ENCODE assay signal across 9 mouse cellular contexts in genomic region chr17:15208808-15209173, GRCm38 (mm10).
DNase-seq lines count a peak whose midpoint lies in the region; ATAC-seq and TF ChIP-seq lines count a peak whose summit lies in the region.
"Had no signal": no experiment of that assay in that cellular context is flagged by ENCODE, and none has a peak within 500 bp of the region (broad histone marks: within the 10 kb centered on the region; RNA-seq: fewer than 3 reads in every experiment).

No protein-coding gene starts in this region.

- no peak for DNase-seq in heart, postnatal 10 days
- no peak for DNase-seq in liver, embryonic 13.5 days
- DNase-seq in adrenal gland, adult 8-10 months: no peak
- DNase-seq in frontal cortex, postnatal 25 days (ENCODE audit: low spot score in 2 of 2): no peak
- DNase-seq in adrenal gland, adult 18-20 months (ENCODE audit: low spot score in 2 of 2): no peak

- H3K4me2 ChIP-seq in heart, embryonic 14.5 days (ENCODE audit: low read length): peak overlapping the region; percentile 55
- peak overlapping the region; percentile 63 for H3K4me2 ChIP-seq in forebrain, embryonic 15.5 days (replicated peaks)
- H3K4me2 ChIP-seq in liver, embryonic 13.5 days: peak overlapping the region; percentile 56

- H3K9ac ChIP-seq in heart, embryonic 14.5 days (ENCODE audit: low read length): no peak overlapping the region
- H3K9ac ChIP-seq in ES-Bruce4 (ENCODE audit: low read depth, poor library complexity, severe bottlenecking): 0 out of 2 replicates have a peak overlapping the region, but pooled peaks have one; percentile 20
- H3K9ac ChIP-seq in forebrain, embryonic 15.5 days (replicated peaks): peak overlapping the region; percentile 47
- no peak overlapping the region for H3K9ac ChIP-seq in liver, embryonic 13.5 days

- no peak for ATAC-seq in heart, embryonic 14.5 days (ENCODE audit: insufficient number of reproducible peaks, insufficient read depth, low FRiP score, low read depth)
- ATAC-seq in forebrain, embryonic 15.5 days (replicated peaks): peak; percentile 36
- ATAC-seq in liver, embryonic 13.5 days (ENCODE audit: low read depth): no peak
- ATAC-seq: activated CD4-positive, CD25-positive, alpha-beta regulatory T cell, adult 4 months had no signal

- 0 out of 2 replicates have a peak, but pooled peaks cover 4% of the 10 kb centered on the region for H3K27me3 ChIP-seq in heart, embryonic 14.5 days (ENCODE audit: control insufficient read depth, insufficient read depth, low read length)
- H3K27me3 ChIP-seq in ES-Bruce4 (ENCODE audit: control insufficient read depth, insufficient read depth, low read length, poor library complexity, severe bottlenecking): no peaks in the 10 kb centered on the region
- H3K27me3 ChIP-seq in forebrain, embryonic 15.5 days: no peaks in the 10 kb centered on the region
- no peaks in the 10 kb centered on the region for H3K27me3 ChIP-seq in liver, embryonic 13.5 days

- H3K36me3 ChIP-seq in heart, embryonic 14.5 days (ENCODE audit: control insufficient read depth, insufficient read depth, low read length): no peaks in the 10 kb centered on the region
- no peaks in the 10 kb centered on the region for H3K36me3 ChIP-seq in ES-Bruce4 (ENCODE audit: control insufficient read depth, insufficient read depth, low read length, poor library complexity, severe bottlenecking)
- H3K36me3 ChIP-seq in forebrain, embryonic 15.5 days: no peaks in the 10 kb centered on the region
- H3K36me3 ChIP-seq in liver, embryonic 13.5 days: no peaks in the 10 kb centered on the region

- no peak overlapping the region for H3K4me3 ChIP-seq in heart, embryonic 14.5 days (ENCODE audit: control insufficient read depth in 1 of 2, insufficient read depth in 1 of 2, low read depth in 1 of 2, low read length in 2 of 2)
- no peak overlapping the region for H3K4me3 ChIP-seq in ES-Bruce4 (ENCODE audit: low read depth, low read length)
- peak overlapping the region; percentile 41 for H3K4me3 ChIP-seq in forebrain, embryonic 15.5 days
- H3K4me3 ChIP-seq in liver, embryonic 13.5 days (replicated peaks): 0 out of 2 replicates have a peak overlapping the region, but pooled peaks have one; percentile 29

- H3K9me3 ChIP-seq in heart, embryonic 14.5 days (ENCODE audit: control insufficient read depth, low read length): no peaks in the 10 kb centered on the region
- no peaks in the 10 kb centered on the region for H3K9me3 ChIP-seq in ES-Bruce4 (replicated peaks; ENCODE audit: control insufficient read depth, insufficient read depth, low read length, poor library complexity, severe bottlenecking)
- no peaks in the 10 kb centered on the region for H3K9me3 ChIP-seq in forebrain, embryonic 15.5 days
- no peaks in the 10 kb centered on the region for H3K9me3 ChIP-seq in liver, embryonic 13.5 days (replicated peaks)

- no peak for TF ChIP-seq EP300 in ES-Bruce4 (IDR thresholded peaks at IDR 0.05; ENCODE audit: insufficient read depth, low read depth, low read length)

- intact Hi-C loops in heart, postnatal 10 days (cut with DNase I): no loop called here

- TF ChIP-seq CTCF in ES-Bruce4 (IDR thresholded peaks at IDR 0.05; ENCODE audit: low read depth, low read length): no peak

- WGBS in heart, embryonic 14.5 days: 50% methylated on average over 3 of the region's 3 CpGs
- WGBS in forebrain, embryonic 15.5 days: 29% methylated on average over 3 of the region's 3 CpGs
- WGBS in liver, embryonic 13.5 days (ENCODE audit: insufficient replicate concordance): 40% methylated on average over 3 of the region's 3 CpGs

- H3K4me1 ChIP-seq in heart, embryonic 14.5 days (ENCODE audit: control insufficient read depth in 2 of 2, insufficient read depth in 2 of 2, low read length in 2 of 2): peaks cover 16 to 17% of the 10 kb centered on the region in 2 experiments
- peaks cover 10% of the 10 kb centered on the region for H3K4me1 ChIP-seq in ES-Bruce4 (ENCODE audit: control insufficient read depth, insufficient read depth, low read length)
- peaks cover 21% of the 10 kb centered on the region for H3K4me1 ChIP-seq in forebrain, embryonic 15.5 days
- H3K4me1 ChIP-seq in liver, embryonic 13.5 days (replicated peaks): peaks cover 9% of the 10 kb centered on the region

- H3K27ac ChIP-seq in heart, embryonic 14.5 days (replicated peaks in 1 of 2; ENCODE audit: control insufficient read depth in 1 of 2, insufficient read depth in 1 of 2, low read depth in 2 of 2, low read length in 2 of 2): no peak overlapping the region
- H3K27ac ChIP-seq in ES-Bruce4 (ENCODE audit: insufficient read depth, low read length): peak overlapping the region; percentile 57
- peak overlapping the region; percentile 89 for H3K27ac ChIP-seq in forebrain, embryonic 15.5 days (replicated peaks)
- H3K27ac ChIP-seq in liver, embryonic 13.5 days: no peak overlapping the region

- TF ChIP-seq POLR2A in ES-Bruce4 (IDR thresholded peaks at IDR 0.05; ENCODE audit: insufficient read depth, low read length): no peak

Comparison
In these comparisons a context has a peak if more than half of its experiments do, and no peak if none do; other contexts are left out.
1. H3K27ac ChIP-seq: peak in ES-Bruce4 (single experiment) and forebrain, embryonic 15.5 days (single experiment); none in heart, embryonic 14.5 days (0 of 2) and liver, embryonic 13.5 days (single experiment).
2. H3K4me3 ChIP-seq: peak in forebrain, embryonic 15.5 days (single experiment) and liver, embryonic 13.5 days (single experiment); none in heart, embryonic 14.5 days (0 of 2) and ES-Bruce4 (single experiment).
3. H3K9ac ChIP-seq: peak in ES-Bruce4 (single experiment) and forebrain, embryonic 15.5 days (single experiment); none in heart, embryonic 14.5 days (single experiment) and liver, embryonic 13.5 days (single experiment).
4. Peak in every context shown above with its lines, with median percentiles within 50 percentile points of each other: H3K4me2 ChIP-seq.